Mouse (Mus musculus) midbrain, embryonic 11.5 days (tissue): ENCODE measurements around the gene Qpctl. TPM values are rescaled to one million over a fixed set of nuclear protein-coding genes. Genes with fewer than 3 reads are reported as not detected.
"Not testable (repeated sequence)": the region's sequence is repeated elsewhere in the genome, so short reads cannot be mapped to it uniquely, and the experiment has no call there.

Source experiments
- ATAC-seq: fragments of 200-750 bp; cut with Nextera tagmentation; 2 replicates; pipeline ENCODE4 v1.8.0; 2017; ENCODE audit warnings: moderate TSS enrichment, moderate library complexity; ENCODE audit not compliant: low FRiP score
- DNase-seq: peaks from one replicate; pipeline ENCODE4 v3.0.0; 2015; ENCODE audit warnings: low spot score; ENCODE audit errors: missing footprints
- H3K27ac ChIP-seq: fragments of 300-500 bp; sonication (generic); 2 replicates; pipeline ENCODE4 v1.5.1; 2014; ENCODE audit warnings: low read depth, low read length
- H3K27me3 ChIP-seq: fragments of 300-500 bp; sonication (generic); 2 replicates; pipeline ENCODE4 v1.6.1; 2014; ENCODE audit warnings: mild to moderate bottlenecking, low read length, moderate library complexity, mixed read lengths; ENCODE audit not compliant: control insufficient read depth, insufficient read depth
- H3K36me3 ChIP-seq: fragments of 300-500 bp; sonication (generic); 2 replicates; pipeline ENCODE4 v1.6.1; 2014; ENCODE audit warnings: mild to moderate bottlenecking, low read length, moderate library complexity, mixed read lengths; ENCODE audit not compliant: control insufficient read depth, insufficient read depth
- H3K4me1 ChIP-seq: fragments of 300-500 bp; sonication (generic); 2 replicates; pipeline ENCODE4 v1.6.1; 2014; ENCODE audit warnings: low read length; ENCODE audit not compliant: control insufficient read depth, insufficient read depth
- H3K4me2 ChIP-seq: fragments of 300-500 bp; sonication (generic); 2 replicates; pipeline ENCODE4 v1.6.1; 2014; ENCODE audit warnings: mild to moderate bottlenecking, moderate library complexity
- H3K4me3 ChIP-seq: fragments of 300-500 bp; sonication (generic); 2 replicates; pipeline ENCODE4 v1.5.1; 2014; ENCODE audit warnings: low read depth, low read length
- H3K9ac ChIP-seq: fragments of 300-500 bp; sonication (generic); 2 replicates; pipeline ENCODE4 v1.6.1; 2014; ENCODE audit warnings: low read length
- H3K9me3 ChIP-seq: fragments of 300-500 bp; sonication (generic); 2 replicates; pipeline ENCODE4 v1.6.1; 2016; ENCODE audit warnings: low read length; ENCODE audit not compliant: control insufficient read depth
- WGBS: fragments of 180-500 bp; shearing (Covaris S2); extraction: QIAGEN DNeasy Blood & Tissue Kit; methylation state at CpG from one replicate; pipeline ENCODE4 v1.1.7; 2014; 5-methylcytosine and 5-hydroxymethylcytosine counted together
- polyA plus RNA-seq: library from polyadenylated mRNA; unstranded; fragments of >200 nt; fragmentation: Nextera tagmentation; extraction: Ambion mirVana; gene quantifications from 2 replicates; pipeline ENCODE4 v1.2.1, GENCODE M21; 2014

Gene Qpctl
- polyA plus RNA-seq, 1 experiment from 2014 or later: 11.4 TPM

DNA sequence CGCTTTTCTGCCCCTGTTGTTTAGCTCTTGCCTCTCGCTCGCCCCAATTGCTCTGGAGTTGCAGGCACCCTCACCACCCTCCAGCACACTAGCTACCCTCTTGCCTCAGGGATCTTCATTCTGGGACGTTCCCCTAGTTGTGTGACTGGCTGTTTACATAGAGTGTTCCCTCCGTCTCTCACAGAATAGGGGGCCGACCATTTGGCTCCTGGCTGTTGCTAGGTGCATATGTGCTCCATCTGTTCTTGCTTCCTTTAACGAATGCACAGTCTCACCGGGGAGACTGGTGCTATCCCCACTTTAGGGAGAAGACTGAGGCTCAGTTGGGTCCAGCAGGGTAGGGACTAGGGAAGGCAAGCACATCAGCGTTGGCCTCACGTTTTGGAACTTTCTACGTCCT lies 9.5 kb upstream of the Qpctl start:
- Histone ChIP-seq H3K27ac (no peak overlapping the region), H3K4me3 (no peak overlapping the region), H3K36me3 (no peaks in the 10 kb centered on the region; the same call in 1 of the 2 replicates), H3K9ac (no peak overlapping the region), H3K9me3 (no peaks in the 10 kb centered on the region), H3K27me3 (peaks cover 19% of the 10 kb centered on the region), H3K4me1 (peaks cover 4% of the 10 kb centered on the region), H3K4me2 (no peak overlapping the region)
- DNase-seq (no peak), ATAC-seq (no peak)
- 75% methylated on average over 11 of the region's 11 CpGs for WGBS

DNA sequence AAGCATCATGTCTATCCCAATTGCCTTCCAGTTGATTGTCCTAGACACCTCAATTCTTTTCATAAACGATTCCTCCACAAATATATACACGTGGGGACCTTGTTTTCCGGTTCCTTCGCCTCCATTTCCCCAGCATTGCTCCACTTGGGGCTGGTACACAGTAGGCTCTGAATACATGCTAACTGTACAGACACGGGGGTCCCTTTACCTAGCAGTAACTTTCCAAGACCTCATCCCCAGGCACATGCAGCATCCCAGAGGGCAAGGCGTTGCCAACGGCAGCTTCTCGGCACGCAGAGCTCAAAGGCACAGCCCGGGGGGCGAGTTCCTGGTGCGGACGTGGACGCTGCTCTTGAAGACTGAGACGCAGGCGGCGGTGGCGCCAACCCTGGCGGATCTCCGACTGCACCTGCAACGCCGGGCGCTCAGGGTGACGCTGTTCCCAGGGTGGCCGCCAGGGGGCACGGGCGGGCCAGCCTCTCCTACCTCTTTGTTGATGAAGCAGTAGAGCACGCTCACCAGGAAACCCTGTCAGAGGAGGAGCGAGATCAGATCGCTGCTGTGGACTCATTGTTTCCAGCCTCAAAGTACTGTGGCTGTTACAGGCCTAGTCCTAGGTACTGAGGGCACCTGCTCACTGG lies 8.2 kb upstream of the Qpctl start:
- Histone ChIP-seq H3K27ac (peak overlapping the region; percentile 20; the same call in 1 of the 2 replicates), H3K9me3 (no peaks in the 10 kb centered on the region), H3K4me2 (peak overlapping the region; percentile 36), H3K9ac (peak overlapping the region; percentile 59), H3K4me3 (no peak overlapping the region), H3K4me1 (peaks cover 4% of the 10 kb centered on the region), H3K36me3 (peaks cover 3% of the 10 kb centered on the region; the same call in 1 of the 2 replicates), H3K27me3 (peaks cover 13% of the 10 kb centered on the region)
- ATAC-seq (peak; percentile 74), DNase-seq (peak; percentile 99)
- 6% methylated on average over 28 of the region's 30 CpGs for WGBS

DNA sequence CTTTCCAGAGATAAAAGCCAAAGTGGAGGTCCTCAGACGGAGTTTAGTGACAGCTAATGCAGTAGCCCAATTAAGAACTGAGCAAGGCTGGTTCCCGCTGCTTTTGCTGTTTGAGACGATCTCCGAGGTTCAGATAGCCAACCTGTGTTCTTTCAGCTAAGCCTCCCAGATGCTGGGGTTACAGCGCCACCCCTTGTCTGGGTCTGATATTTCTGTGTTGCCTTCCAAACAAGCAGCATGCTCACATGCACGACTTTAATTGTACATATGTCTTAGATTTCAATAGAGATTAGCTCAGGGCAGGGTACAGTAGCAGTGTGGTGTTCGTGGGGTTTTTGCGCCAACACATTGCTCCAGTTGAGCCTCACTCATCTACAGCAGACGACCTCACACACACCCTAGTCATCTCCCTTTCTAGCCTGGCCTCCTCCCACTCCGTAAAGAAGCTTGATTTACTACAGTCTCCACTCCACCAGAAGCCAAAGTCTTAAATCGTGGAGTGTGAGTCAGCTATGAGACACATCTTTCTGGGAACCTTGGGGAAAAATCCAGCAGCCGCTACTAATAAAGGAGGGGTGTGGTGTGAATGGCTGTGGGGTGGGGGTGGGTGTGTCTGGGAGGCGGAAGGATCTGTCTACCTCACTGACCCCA lies 6.9 kb upstream of the Qpctl start:
- no peak for DNase-seq
- whole genome bisulfite sequencing: 63% methylated on average over 13 of the region's 13 CpGs
- ATAC-seq: no peak
- Histone ChIP-seq H3K27me3 (peaks cover 13% of the 10 kb centered on the region), H3K9ac (no peak overlapping the region), H3K9me3 (no peaks in the 10 kb centered on the region), H3K36me3 (peaks cover 3% of the 10 kb centered on the region; the same call in 1 of the 2 replicates), H3K4me3 (no peak overlapping the region), H3K4me1 (peaks cover 4% of the 10 kb centered on the region), H3K4me2 (no peak overlapping the region), H3K27ac (no peak overlapping the region)

DNA sequence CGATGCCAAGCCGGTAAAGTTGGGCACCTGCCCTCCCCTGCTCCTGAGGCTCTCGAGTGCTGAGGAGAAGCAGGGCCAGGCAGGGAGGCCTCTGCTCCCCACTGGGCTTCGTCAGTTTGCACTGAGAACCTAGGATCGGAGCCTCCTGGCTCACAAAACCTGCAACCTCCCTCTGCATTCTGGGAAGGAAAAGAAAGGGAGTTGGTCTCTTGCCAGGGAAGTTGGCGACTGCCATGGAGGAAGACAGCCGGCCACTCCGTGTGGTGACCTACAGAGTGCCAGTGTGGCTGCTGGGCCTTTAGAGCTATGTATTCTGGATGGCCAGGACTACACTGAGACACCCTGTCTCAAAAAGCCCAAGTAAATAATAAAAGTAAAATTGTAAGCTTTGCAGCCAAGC lies 5.7 kb upstream of the Qpctl start:
- ATAC-seq (no peak), DNase-seq (no peak)
- Histone ChIP-seq H3K9ac (no peak overlapping the region), H3K36me3 (peaks cover 3% of the 10 kb centered on the region; the same call in 1 of the 2 replicates), H3K27me3 (peaks cover 7% of the 10 kb centered on the region), H3K4me3 (no peak overlapping the region), H3K27ac (no peak overlapping the region), H3K9me3 (no peaks in the 10 kb centered on the region), H3K4me1 (peaks cover 11% of the 10 kb centered on the region), H3K4me2 (no peak overlapping the region)
- 90% methylated on average over 8 of the region's 8 CpGs for WGBS

DNA sequence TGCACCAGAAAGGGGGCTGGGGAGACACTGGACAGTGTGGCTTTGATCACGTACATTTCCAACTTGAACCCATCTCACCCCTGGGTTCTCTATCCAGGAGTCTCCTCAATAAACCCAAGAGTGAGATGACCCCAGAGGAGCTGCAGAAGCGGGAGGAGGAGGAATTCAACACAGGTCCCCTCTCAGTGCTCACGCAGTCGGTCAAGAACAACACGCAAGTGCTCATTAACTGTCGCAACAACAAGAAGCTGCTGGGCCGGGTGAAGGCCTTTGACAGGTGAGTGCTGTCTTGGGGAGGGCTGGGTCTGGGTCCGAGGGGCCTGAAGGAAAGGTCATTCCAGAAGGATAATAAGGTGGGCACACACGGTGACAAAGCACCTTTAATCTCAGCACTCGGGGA lies 2.0 kb upstream of the Qpctl start:
- H3K36me3 ChIP-seq, H3K27ac ChIP-seq, H3K4me2 ChIP-seq, H3K4me3 ChIP-seq, H3K9me3 ChIP-seq, DNase-seq, ATAC-seq, H3K27me3 ChIP-seq, H3K9ac ChIP-seq: not testable (repeated sequence)
- peaks cover 13% of the 10 kb centered on the region for H3K4me1 ChIP-seq
- WGBS: 93% methylated on average over 10 of the region's 10 CpGs

DNA sequence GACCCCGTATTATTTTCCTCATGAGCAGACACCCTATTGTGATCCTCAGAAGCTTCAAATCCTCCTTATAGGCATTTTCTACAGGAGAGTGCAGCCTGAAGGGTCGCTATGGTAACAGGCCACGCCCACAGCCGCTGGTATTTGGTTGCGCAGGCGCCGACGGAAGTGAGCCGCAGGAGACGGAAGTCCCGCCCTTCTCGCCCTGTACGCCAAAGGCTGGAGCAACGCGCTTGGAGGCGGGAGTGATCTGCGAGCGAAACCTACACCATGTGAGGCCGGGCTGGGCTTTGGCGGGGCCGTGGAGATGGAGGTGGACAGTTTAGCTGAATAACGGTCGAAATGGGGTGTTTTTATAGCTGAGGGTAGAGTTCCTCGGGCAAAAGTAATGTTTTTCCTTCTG lies 535 bp upstream of the Qpctl start, which contains the start of gene Snrpd2:
Snrpd2 (plus strand) TSS at position 97 of the 400 bp plus-strand sequence.
- H3K4me1 ChIP-seq: peaks cover 13% of the 10 kb centered on the region
- peak within 1 kb of the TSS; percentile 76 for H3K27ac ChIP-seq
- H3K36me3 ChIP-seq: peaks cover 3% of the 10 kb centered on the region; the same call in 1 of the 2 replicates
- no peaks in the 10 kb centered on the region for H3K27me3 ChIP-seq
- under 1% methylated on average over 24 of the region's 24 CpGs for WGBS
- H3K4me2 ChIP-seq: peak within 1 kb of the TSS; percentile 92
- peak within 1 kb of the TSS; percentile 69 for H3K4me3 ChIP-seq
- H3K9ac ChIP-seq: peak within 1 kb of the TSS; percentile 71
- DNase-seq (peak; percentile 100), ATAC-seq (peak; percentile 93)
- no peaks in the 10 kb centered on the region for H3K9me3 ChIP-seq

DNA sequence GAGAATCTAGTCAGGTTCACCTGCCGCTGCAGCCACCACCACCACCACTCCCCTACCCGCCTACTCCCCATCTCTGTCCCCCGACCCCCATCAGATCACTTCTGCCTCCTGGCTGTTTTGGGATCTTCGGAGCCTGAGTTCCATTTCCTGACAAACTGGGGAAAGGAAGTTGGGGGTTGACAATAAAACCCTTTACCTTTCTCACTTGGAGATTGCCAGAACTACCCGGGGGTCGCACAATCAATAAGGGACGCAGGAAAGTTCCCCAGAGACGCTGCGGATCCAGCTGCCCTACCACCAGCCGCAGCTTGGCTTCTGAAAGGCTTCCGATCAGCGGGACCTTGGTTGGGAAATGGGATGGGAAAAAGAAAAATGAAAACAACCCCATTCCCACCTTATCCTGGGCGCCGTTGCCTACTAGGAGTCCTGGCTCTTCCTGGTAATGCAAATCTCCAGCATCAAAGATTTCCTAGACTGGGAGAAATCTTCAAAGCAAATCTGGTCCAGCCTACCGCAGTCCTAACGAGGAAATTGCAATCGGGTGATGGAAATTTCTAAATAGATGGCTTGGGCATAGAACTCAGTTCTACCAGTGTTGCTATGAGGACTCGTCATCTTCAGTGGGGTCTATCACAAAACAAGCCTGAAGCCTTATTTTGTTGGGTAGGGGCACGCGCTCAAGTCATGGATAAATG lies 764 bp downstream of the Qpctl start:
- no peaks in the 10 kb centered on the region for H3K27me3 ChIP-seq
- H3K36me3 ChIP-seq: 0 out of 2 replicates have a peak, but pooled peaks cover 3% of the 10 kb centered on the region
- peak; percentile 92 for DNase-seq
- H3K4me3 ChIP-seq: peak overlapping the region; percentile 69
- ATAC-seq: no peak
- H3K27ac ChIP-seq: 0 out of 2 replicates have a peak overlapping the region, but pooled peaks have one; percentile 25
- peak overlapping the region; percentile 92 for H3K4me2 ChIP-seq
- peak overlapping the region; percentile 58 for H3K9ac ChIP-seq
- H3K4me1 ChIP-seq: peaks cover 13% of the 10 kb centered on the region
- 17% methylated on average over 20 of the region's 20 CpGs for WGBS
- no peaks in the 10 kb centered on the region for H3K9me3 ChIP-seq

DNA sequence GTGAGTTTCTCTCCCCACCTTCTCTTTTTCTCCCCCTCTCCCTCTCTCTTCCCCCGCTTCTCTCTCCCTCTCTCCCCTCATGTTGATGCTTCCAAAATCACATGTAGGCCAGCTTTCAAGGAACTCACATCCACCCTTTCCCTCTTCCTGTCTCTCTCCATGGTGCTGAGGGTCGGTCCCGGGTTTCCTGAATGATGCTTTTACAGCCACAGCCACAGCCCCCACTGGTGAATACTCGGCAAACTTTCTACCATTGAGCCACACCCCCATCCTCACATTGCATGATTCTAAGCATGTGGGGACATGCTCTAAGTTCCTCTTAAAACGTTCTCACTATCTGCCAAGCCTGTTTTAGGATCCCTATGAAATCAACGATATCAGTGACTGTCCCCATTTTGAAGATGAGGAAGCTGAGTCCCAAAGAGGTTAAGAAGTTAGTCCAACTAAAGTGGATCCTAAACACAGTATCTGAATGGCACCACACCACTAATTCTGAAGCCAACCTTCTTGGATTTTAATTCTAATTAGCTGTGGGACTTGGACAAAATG lies 1.5 kb downstream of the Qpctl start:
- Histone ChIP-seq H3K27ac (no peak overlapping the region), H3K36me3 (no peaks in the 10 kb centered on the region), H3K9me3 (no peaks in the 10 kb centered on the region), H3K4me2 (no peak overlapping the region; the same call in 1 of the 2 replicates), H3K27me3 (no peaks in the 10 kb centered on the region), H3K9ac (no peak overlapping the region; the same call in 1 of the 2 replicates), H3K4me1 (peaks cover 13% of the 10 kb centered on the region), H3K4me3 (no peak overlapping the region)
- no peak for DNase-seq
- 54% methylated on average over 6 of the region's 6 CpGs for WGBS
- no peak for ATAC-seq
